Mouse (Mus musculus) forebrain, embryonic 14.5 days (tissue): ENCODE data around the gene Adk. TPM values are rescaled to one million over a fixed set of nuclear protein-coding genes. Genes with fewer than 3 reads are reported as not detected.

Experiments
- ATAC-seq: fragments of 200-750 bp; cut with Nextera tagmentation; 2 replicates; pipeline ENCODE4 v1.8.0; 2017; ENCODE audit warnings: mild to moderate bottlenecking, moderate library complexity
- DNase-seq: peaks from one replicate; pipeline ENCODE4 v3.0.0-alpha.2; 2015; ENCODE audit warnings: low spot score
- H3K27ac ChIP-seq: fragments of 300-500 bp; sonication (generic); 2 replicates; pipeline ENCODE4 v1.5.1; 2014; ENCODE audit warnings: low read depth, mild to moderate bottlenecking, control low read depth, low read length, moderate library complexity
- H3K27me3 ChIP-seq: fragments of 300-500 bp; sonication (generic); replicated peaks from 2 replicates; pipeline ENCODE4 v1.6.1; 2014; ENCODE audit warnings: low read length, control low read depth, mixed read lengths; ENCODE audit not compliant: control insufficient read depth, insufficient read depth
- H3K36me3 ChIP-seq: fragments of 300-500 bp; sonication (generic); 2 replicates; pipeline ENCODE4 v1.6.1; 2014; ENCODE audit warnings: low read length, control low read depth; ENCODE audit not compliant: control insufficient read depth, insufficient read depth
- H3K4me1 ChIP-seq: fragments of 300-500 bp; sonication (generic); 2 replicates; pipeline ENCODE4 v1.6.1; 2014; ENCODE audit warnings: antibody characterized with exemption, low read length, control low read depth; ENCODE audit not compliant: control insufficient read depth, insufficient read depth
- H3K4me2 ChIP-seq: fragments of 300-500 bp; sonication (generic); 2 replicates; pipeline ENCODE4 v1.6.1; 2014; ENCODE audit warnings: mild to moderate bottlenecking, control low read depth, low read length
- H3K4me3 ChIP-seq: fragments of 300-500 bp; sonication (generic); 2 replicates; pipeline ENCODE4 v1.5.1; 2014; ENCODE audit warnings: low read depth, low read length, control low read depth
- H3K9ac ChIP-seq: fragments of 300-500 bp; sonication (generic); 2 replicates; pipeline ENCODE4 v1.6.1; 2014; ENCODE audit warnings: mild to moderate bottlenecking, low read length, control low read depth, moderate library complexity
- H3K9me3 ChIP-seq: fragments of 300-500 bp; sonication (generic); replicated peaks from 2 replicates; pipeline ENCODE4 v1.6.1; 2016; ENCODE audit warnings: low read length, control low read depth, mixed read lengths; ENCODE audit not compliant: control insufficient read depth
- WGBS: fragments of 180-500 bp; shearing (Covaris S2); extraction: QIAGEN DNeasy Blood & Tissue Kit; methylation state at CpG from one replicate; pipeline ENCODE4 v1.1.7; 2014; 5-methylcytosine and 5-hydroxymethylcytosine counted together
- polyA plus RNA-seq: library from polyadenylated mRNA; unstranded; fragments of >200 nt; fragmentation: Nextera tagmentation; extraction: Ambion mirVana; gene quantifications from 2 replicates; pipeline ENCODE4 v1.2.1, GENCODE M21; 2014

Adk gene
- polyA plus RNA-seq, 1 experiment from 2014 or later: 79.9 TPM

DNA sequence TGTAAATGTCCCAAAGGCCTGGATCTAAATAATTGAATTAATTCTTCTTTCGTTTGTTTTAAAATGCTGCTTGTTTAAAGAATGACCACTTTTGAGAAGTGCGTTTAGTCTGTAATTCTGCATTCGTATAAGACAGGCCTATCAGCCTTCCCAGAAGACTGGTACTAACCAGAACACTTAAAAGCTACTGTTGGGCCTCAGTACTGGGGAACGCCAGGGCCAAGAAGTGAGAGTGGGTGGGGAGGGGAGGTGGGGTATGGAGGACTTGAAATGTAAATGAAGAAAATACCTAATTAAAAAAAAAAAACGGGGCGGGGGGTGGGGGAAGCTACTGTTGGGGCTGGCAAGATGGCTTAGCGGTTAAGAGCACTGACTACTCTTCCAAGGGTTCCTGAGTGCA, 347.1 kb downstream of the Adk start:
- Histone ChIP-seq H3K4me1 (peaks cover 5% of the 10 kb centered on the region; the same call in 1 of the 2 replicates), H3K9ac (no peak overlapping the region), H3K27ac (no peak overlapping the region), H3K27me3 (no peaks in the 10 kb centered on the region), H3K4me3 (no peak overlapping the region), H3K9me3 (no peaks in the 10 kb centered on the region), H3K36me3 (no peaks in the 10 kb centered on the region), H3K4me2 (no peak overlapping the region)
- no peak for DNase-seq
- no peak for ATAC-seq
- 82% methylated on average over 7 of the region's 7 CpGs for WGBS

GRCm38 (mm10) chr14:21402157-21402601, 349.8 kb downstream of the Adk start:
- H3K27me3 ChIP-seq: no peaks in the 10 kb centered on the region
- no peaks in the 10 kb centered on the region for H3K9me3 ChIP-seq
- peak overlapping the region; percentile 19; the same call in 1 of the 2 replicates for H3K4me2 ChIP-seq
- no peak overlapping the region for H3K9ac ChIP-seq
- DNase-seq: peak; percentile 92
- no peaks in the 10 kb centered on the region for H3K36me3 ChIP-seq
- H3K4me3 ChIP-seq: no peak overlapping the region
- 21% methylated on average over 8 of the region's 8 CpGs for WGBS
- ATAC-seq: peak; percentile 93
- peaks cover 5% of the 10 kb centered on the region; the same call in 1 of the 2 replicates for H3K4me1 ChIP-seq
- peak overlapping the region; percentile 84 for H3K27ac ChIP-seq

- Histone ChIP-seq H3K9ac (no peak overlapping the region; the same call in 1 of the 2 replicates), H3K9me3 (no peaks in the 10 kb centered on the region), H3K4me1 (peaks cover 5% of the 10 kb centered on the region; the same call in 1 of the 2 replicates), H3K4me3 (no peak overlapping the region), H3K4me2 (peak overlapping the region; percentile 19; the same call in 1 of the 2 replicates), H3K27ac (peak overlapping the region; percentile 84), H3K36me3 (no peaks in the 10 kb centered on the region), H3K27me3 (no peaks in the 10 kb centered on the region)
- ATAC-seq (peak; percentile 64), DNase-seq (peak; percentile 70)
- WGBS: 22% methylated on average over 8 of the region's 8 CpGs
Observed at GRCm38 (mm10) chr14:21402621-21403405, 350.4 kb downstream of the Adk start.

GRCm38 (mm10) chr14:21406946-21407345, 354.6 kb downstream of the Adk start:
- Histone ChIP-seq H3K27ac (no peak overlapping the region), H3K4me1 (peaks cover 19% of the 10 kb centered on the region), H3K36me3 (no peaks in the 10 kb centered on the region), H3K27me3 (no peaks in the 10 kb centered on the region), H3K4me3 (no peak overlapping the region), H3K9me3 (no peaks in the 10 kb centered on the region), H3K9ac (no peak overlapping the region), H3K4me2 (no peak overlapping the region)
- no peak for DNase-seq
- WGBS: 81% methylated on average over 5 of the region's 5 CpGs
- ATAC-seq: no peak

GRCm38 (mm10) chr14:21408846-21409245, 356.5 kb downstream of the Adk start:
- H3K27me3 ChIP-seq: no peaks in the 10 kb centered on the region
- ATAC-seq (0 out of 2 replicates have a peak, but pooled peaks have one; percentile 21), DNase-seq (peak; percentile 67)
- WGBS: 20% methylated on average over 4 of the region's 4 CpGs
- no peak overlapping the region for H3K4me2 ChIP-seq
- H3K27ac ChIP-seq: peak overlapping the region; percentile 49; the same call in 1 of the 2 replicates
- H3K36me3 ChIP-seq: no peaks in the 10 kb centered on the region
- H3K9ac ChIP-seq: no peak overlapping the region
- H3K9me3 ChIP-seq: no peaks in the 10 kb centered on the region
- peaks cover 14% of the 10 kb centered on the region for H3K4me1 ChIP-seq
- no peak overlapping the region for H3K4me3 ChIP-seq

DNA sequence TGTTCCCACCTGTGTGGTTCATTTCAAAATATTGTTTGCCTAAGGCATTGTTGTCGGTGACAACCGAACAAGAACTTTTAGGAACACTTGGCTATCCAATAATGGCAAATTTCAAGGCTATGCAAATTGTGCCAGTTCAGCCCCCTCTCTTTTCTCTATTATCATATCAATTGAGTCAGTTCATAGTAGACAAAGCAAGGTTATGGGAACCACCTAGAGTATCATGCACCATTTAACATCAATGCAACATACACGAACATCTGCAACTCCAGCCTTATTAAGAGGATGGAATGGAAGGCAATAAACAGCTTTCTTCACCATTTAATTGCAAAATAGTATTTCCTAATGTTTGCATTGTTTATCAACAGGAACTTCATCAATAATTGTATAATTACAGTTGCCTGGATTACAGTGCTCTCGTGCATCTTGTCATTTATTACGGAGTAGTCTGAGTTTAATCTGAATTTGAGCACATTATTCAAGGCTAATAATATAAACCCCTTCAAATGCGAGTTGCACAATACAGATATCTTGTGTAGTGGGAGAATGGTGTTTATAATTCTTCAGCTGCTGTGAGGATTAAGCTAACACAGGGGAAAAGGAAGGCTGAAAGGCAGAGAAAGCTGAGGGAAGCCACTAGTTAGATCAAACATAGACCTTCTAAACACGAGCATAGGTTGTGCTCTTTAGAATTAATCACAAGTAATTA, 358.5 kb downstream of the Adk start:
- Histone ChIP-seq H3K9ac (no peak overlapping the region), H3K27me3 (no peaks in the 10 kb centered on the region), H3K4me3 (no peak overlapping the region), H3K4me2 (no peak overlapping the region), H3K4me1 (peaks cover 14% of the 10 kb centered on the region), H3K36me3 (no peaks in the 10 kb centered on the region), H3K27ac (no peak overlapping the region; the same call in 1 of the 2 replicates), H3K9me3 (no peaks in the 10 kb centered on the region)
- ATAC-seq (peak; percentile 84), DNase-seq (peak; percentile 79)
- 8% methylated on average over 7 of the region's 7 CpGs for WGBS

GRCm38 (mm10) chr14:21411524-21411923, 359.1 kb downstream of the Adk start:
- peaks cover 14% of the 10 kb centered on the region for H3K4me1 ChIP-seq
- 34% methylated on average over 6 of the region's 6 CpGs for WGBS
- no peaks in the 10 kb centered on the region for H3K27me3 ChIP-seq
- DNase-seq (peak; percentile 58), ATAC-seq (peak; percentile 52; the same call in 1 of the 2 replicates)
- H3K27ac ChIP-seq: peak overlapping the region; percentile 40; the same call in 1 of the 2 replicates
- H3K36me3 ChIP-seq: no peaks in the 10 kb centered on the region
- H3K4me3 ChIP-seq: no peak overlapping the region
- no peaks in the 10 kb centered on the region for H3K9me3 ChIP-seq
- no peak overlapping the region for H3K4me2 ChIP-seq
- no peak overlapping the region for H3K9ac ChIP-seq

GRCm38 (mm10) chr14:21418332-21418731, 366.0 kb downstream of the Adk start:
- WGBS: 83% methylated on average over 7 of the region's 7 CpGs
- Histone ChIP-seq H3K4me2 (no peak overlapping the region), H3K4me1 (no peaks in the 10 kb centered on the region; the same call in 1 of the 2 replicates), H3K4me3 (no peak overlapping the region), H3K27me3 (no peaks in the 10 kb centered on the region), H3K27ac (no peak overlapping the region), H3K36me3 (no peaks in the 10 kb centered on the region), H3K9me3 (no peaks in the 10 kb centered on the region), H3K9ac (no peak overlapping the region)
- ATAC-seq (no peak), DNase-seq (no peak)
